Mouse (Mus musculus) intestine, postnatal 0 days (tissue): ENCODE measurements around the gene Sumf1. TPM values are rescaled to one million over a fixed set of nuclear protein-coding genes. Genes with fewer than 3 reads are reported as not detected.

ENCODE experiments used
- ATAC-seq: fragments of 200-750 bp; cut with Nextera tagmentation; 2 replicates; pipeline ENCODE4 v1.8.0; 2017; ENCODE audit warnings: mild to moderate bottlenecking, moderate TSS enrichment, moderate library complexity
- H3K27ac ChIP-seq: fragments of 300-500 bp; sonication (generic); 2 replicates; pipeline ENCODE4 v1.5.1; 2014; ENCODE audit warnings: mild to moderate bottlenecking, low read depth, low read length, moderate library complexity
- H3K27me3 ChIP-seq: fragments of 300-500 bp; sonication (generic); replicated peaks from 2 replicates; pipeline ENCODE4 v1.6.1; 2014; ENCODE audit warnings: low read length, mixed read lengths; ENCODE audit not compliant: control insufficient read depth, insufficient read depth
- H3K36me3 ChIP-seq: fragments of 300-500 bp; sonication (generic); 2 replicates; pipeline ENCODE4 v1.6.1; 2014; ENCODE audit warnings: mild to moderate bottlenecking, moderate library complexity; ENCODE audit not compliant: control insufficient read depth, insufficient read depth
- H3K4me1 ChIP-seq: fragments of 300-500 bp; sonication (generic); replicated peaks from 2 replicates; pipeline ENCODE4 v1.6.1; 2014; ENCODE audit warnings: antibody characterized with exemption, low read length, mixed read lengths; ENCODE audit not compliant: control insufficient read depth, insufficient read depth
- H3K4me2 ChIP-seq: fragments of 300-500 bp; sonication (generic); replicated peaks from 2 replicates; pipeline ENCODE4 v1.6.1; 2014; ENCODE audit warnings: low read depth, mild to moderate bottlenecking, moderate library complexity
- H3K4me3 ChIP-seq: fragments of 300-500 bp; sonication (generic); 2 replicates; pipeline ENCODE4 v1.5.1; 2014; ENCODE audit warnings: low read depth, low read length
- H3K9ac ChIP-seq: fragments of 300-500 bp; sonication (generic); 2 replicates; pipeline ENCODE4 v1.6.1; 2014; ENCODE audit warnings: mild to moderate bottlenecking, low read depth, low read length
- H3K9me3 ChIP-seq: fragments of 300-500 bp; sonication (generic); 2 replicates; pipeline ENCODE4 v1.6.1; 2016; ENCODE audit warnings: mixed run types; ENCODE audit not compliant: control insufficient read depth
- CTCF ChIP-seq: sonication (generic); IDR thresholded peaks from 2 replicates; pipeline ENCODE4 v1.5.1; 2016; ENCODE audit warnings: low read depth, mild to moderate bottlenecking, control low read depth, antibody characterized with exemption, moderate library complexity
- WGBS: fragments of 180-500 bp; shearing (Covaris S2); extraction: QIAGEN DNeasy Blood & Tissue Kit; methylation state at CpG from one replicate; pipeline ENCODE4 v1.1.7; 2014; 5-methylcytosine and 5-hydroxymethylcytosine counted together
- polyA plus RNA-seq: library from polyadenylated mRNA; unstranded; fragments of >200 nt; fragmentation: Nextera tagmentation; extraction: Ambion mirVana; gene quantifications from 2 replicates; pipeline ENCODE4 v1.2.1, GENCODE M21; 2015

Gene Sumf1
- polyA plus RNA-seq, 1 experiment from 2014 or later: 30.1 TPM

DNA sequence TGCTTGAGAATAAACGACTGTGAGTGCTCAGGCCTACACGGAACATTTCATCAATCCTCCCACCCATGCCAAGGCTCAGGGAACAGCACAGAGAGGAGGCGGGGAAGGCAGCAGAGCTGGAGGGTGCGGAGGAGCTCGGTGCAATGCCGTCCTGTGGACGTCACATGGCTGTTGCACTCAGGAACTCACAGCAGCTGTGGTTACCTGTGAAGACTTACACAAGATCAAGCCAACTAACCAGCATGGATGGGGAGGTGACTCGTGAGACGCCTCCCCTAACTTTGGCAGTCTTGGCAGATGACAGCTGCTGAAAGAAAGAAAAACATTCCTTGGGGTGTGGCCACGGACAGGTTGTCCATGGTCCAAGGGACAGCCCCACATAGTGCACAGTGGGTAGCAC is 110.8 kb downstream of the Sumf1 start:
- Histone ChIP-seq H3K9ac (no peak overlapping the region), H3K36me3 (0 out of 2 replicates have a peak, but pooled peaks cover 6% of the 10 kb centered on the region), H3K9me3 (no peaks in the 10 kb centered on the region), H3K27ac (no peak overlapping the region), H3K4me2 (no peak overlapping the region), H3K4me1 (no peaks in the 10 kb centered on the region), H3K27me3 (no peaks in the 10 kb centered on the region), H3K4me3 (no peak overlapping the region)
- no peak for TF ChIP-seq CTCF
- ATAC-seq: no peak
- 91% methylated on average over 10 of the region's 10 CpGs for WGBS

DNA sequence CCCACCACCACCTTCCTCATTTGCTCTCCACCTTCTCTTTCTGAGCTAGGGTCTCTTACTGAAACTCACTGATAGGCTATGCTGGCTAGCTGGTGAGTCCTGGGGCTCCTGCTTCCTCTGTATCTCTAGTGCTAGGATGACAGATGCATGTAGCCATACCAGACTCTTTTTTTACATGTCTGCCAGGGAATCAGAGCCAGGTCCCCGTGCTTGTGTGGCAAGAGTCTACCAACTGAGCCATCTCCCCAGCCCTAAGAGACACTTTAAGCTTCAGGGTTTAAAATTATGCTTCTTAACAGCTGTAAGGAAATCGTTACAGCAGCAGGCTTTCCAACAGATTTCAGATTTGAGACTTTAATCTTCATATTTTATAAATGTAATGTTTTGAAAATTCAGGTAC is 111.5 kb downstream of the Sumf1 start:
- Histone ChIP-seq H3K27ac (no peak overlapping the region), H3K4me2 (no peak overlapping the region), H3K36me3 (0 out of 2 replicates have a peak, but pooled peaks cover 6% of the 10 kb centered on the region), H3K9me3 (no peaks in the 10 kb centered on the region), H3K4me1 (no peaks in the 10 kb centered on the region), H3K9ac (no peak overlapping the region), H3K27me3 (no peaks in the 10 kb centered on the region), H3K4me3 (no peak overlapping the region)
- no peak for ATAC-seq
- WGBS: 91% methylated on average over 2 of the region's 2 CpGs
- no peak for TF ChIP-seq CTCF

DNA sequence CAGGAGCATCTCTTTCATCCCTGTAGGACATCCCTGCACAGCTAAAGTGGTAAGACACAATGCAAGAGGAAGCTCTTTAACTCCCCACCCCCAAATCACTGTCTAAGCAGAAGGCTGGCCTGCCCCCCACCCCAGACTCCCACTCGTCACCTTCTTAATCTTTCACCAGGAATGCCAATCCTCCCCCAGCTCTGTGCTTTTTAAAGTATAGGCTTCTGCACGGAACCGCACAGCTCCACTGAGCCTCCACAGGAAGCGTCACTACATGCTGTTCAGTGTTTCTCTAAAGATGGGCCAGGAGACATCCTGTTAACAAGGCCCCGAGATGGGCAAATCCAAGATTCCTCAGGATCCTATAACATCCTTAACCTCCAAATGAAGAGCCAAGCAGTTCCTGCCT is 112.3 kb downstream of the Sumf1 start:
- Histone ChIP-seq H3K4me3 (no peak overlapping the region), H3K9ac (no peak overlapping the region), H3K9me3 (no peaks in the 10 kb centered on the region), H3K4me2 (no peak overlapping the region), H3K27ac (no peak overlapping the region), H3K36me3 (0 out of 2 replicates have a peak, but pooled peaks cover 6% of the 10 kb centered on the region), H3K27me3 (no peaks in the 10 kb centered on the region), H3K4me1 (no peaks in the 10 kb centered on the region)
- no peak for TF ChIP-seq CTCF
- no peak for ATAC-seq
- 90% methylated on average over 5 of the region's 5 CpGs for WGBS

DNA sequence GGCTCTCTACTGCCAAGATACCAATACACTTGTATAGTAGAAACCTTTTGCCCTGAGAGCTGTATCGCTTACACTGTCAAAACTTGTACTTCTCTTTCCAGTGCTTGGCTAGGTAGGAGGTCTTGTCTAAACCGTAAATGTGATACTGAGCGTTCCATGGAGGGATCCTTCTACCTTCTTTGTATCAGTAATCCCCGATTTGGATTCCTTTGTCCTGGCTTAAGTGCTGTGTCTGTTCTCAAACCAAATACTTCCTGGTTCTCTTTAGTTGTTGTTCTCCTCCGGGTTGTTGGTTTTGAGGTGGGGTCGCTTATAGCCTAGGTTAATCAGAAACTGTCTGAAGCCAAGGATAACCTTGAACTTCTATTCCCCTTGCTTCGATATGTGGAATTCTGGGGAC is 114.4 kb downstream of the Sumf1 start:
- H3K4me1 ChIP-seq: no peaks in the 10 kb centered on the region
- no peak for ATAC-seq
- no peaks in the 10 kb centered on the region for H3K9me3 ChIP-seq
- H3K9ac ChIP-seq: no peak overlapping the region
- H3K27me3 ChIP-seq: no peaks in the 10 kb centered on the region
- no peak overlapping the region for H3K4me3 ChIP-seq
- 0 out of 2 replicates have a peak, but pooled peaks cover under 1% of the 10 kb centered on the region for H3K36me3 ChIP-seq
- 90% methylated on average over 7 of the region's 7 CpGs for WGBS
- H3K4me2 ChIP-seq: no peak overlapping the region
- TF ChIP-seq CTCF: no peak
- no peak overlapping the region for H3K27ac ChIP-seq

DNA sequence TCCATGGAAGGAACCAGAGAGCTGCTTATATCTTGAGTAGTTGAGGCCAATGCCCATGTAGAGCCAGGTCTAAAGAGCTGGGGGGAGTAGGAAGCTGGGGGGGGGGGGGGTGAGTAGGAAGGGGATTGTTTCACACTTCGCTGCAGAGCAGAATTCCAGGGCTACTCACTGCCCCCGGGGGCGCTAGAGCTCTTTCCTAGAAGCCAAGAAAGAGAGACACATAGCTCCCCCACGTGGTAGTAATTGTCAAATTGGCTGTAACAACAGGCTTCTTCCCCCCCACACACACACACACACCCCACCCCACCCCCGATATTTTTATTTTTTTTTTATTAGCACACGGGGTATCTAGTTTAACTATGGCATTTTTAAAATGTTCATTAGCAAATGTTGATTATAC is 119.8 kb downstream of the Sumf1 start:
- WGBS: 6% methylated on average over 6 of the region's 6 CpGs
- peak; percentile 62 for ATAC-seq
- H3K27ac ChIP-seq: peak overlapping the region; percentile 87
- H3K4me1 ChIP-seq: no peaks in the 10 kb centered on the region
- H3K27me3 ChIP-seq: no peaks in the 10 kb centered on the region
- peak; percentile 69 for TF ChIP-seq CTCF
- peak overlapping the region; percentile 47 for H3K4me3 ChIP-seq
- peak overlapping the region; percentile 84 for H3K4me2 ChIP-seq
- H3K36me3 ChIP-seq: no peaks in the 10 kb centered on the region
- H3K9me3 ChIP-seq: no peaks in the 10 kb centered on the region
- peak overlapping the region; percentile 53; the same call in 1 of the 2 replicates for H3K9ac ChIP-seq

DNA sequence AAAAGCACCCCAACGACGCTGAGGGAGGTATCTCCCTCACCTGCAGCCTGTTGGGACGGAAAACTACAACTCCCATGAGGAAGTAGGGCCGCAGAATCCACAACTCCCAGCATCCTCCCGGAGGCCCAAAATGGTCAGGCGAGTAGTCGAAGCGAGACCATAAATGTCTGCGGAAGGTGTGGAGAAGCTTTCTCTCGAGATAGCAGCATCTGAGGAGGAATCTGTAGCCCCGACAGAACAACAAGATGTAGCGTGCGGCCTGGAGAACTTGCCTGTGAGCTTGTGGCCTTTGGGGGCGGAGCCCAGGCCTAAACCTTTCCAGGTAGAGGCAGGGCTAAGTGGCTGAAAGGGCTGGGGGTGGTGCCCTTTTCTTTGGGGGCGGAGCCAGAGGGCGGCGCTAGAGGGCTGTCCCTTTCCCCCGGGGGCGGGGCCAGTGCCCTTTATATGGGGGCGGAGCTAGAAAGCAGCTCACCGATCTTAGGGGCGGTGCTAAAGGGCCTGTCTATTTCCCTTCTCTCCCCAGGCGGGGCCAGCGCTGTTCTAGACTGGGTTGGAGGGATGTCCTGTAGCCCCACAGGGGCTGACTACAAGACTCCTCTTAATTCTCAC is 120.4 kb downstream of the Sumf1 start, which contains the start of gene Setmar:
Gene Setmar (plus strand): TSS at position 128 of the 609 bp plus-strand sequence.
- Histone ChIP-seq H3K4me1 (no peaks in the 10 kb centered on the region), H3K27ac (peak within 1 kb of the TSS; percentile 87), H3K36me3 (no peaks in the 10 kb centered on the region), H3K9me3 (no peaks in the 10 kb centered on the region), H3K4me3 (peak within 1 kb of the TSS; percentile 47), H3K9ac (peak within 1 kb of the TSS; percentile 53), H3K4me2 (peak within 1 kb of the TSS; percentile 84), H3K27me3 (no peaks in the 10 kb centered on the region)
- ATAC-seq: peak; percentile 98
- 0% methylated on average over 24 of the region's 24 CpGs for WGBS
- TF ChIP-seq CTCF: no peak
